Mouse (Mus musculus) embryonic facial prominence, embryonic 12.5 days (tissue): ENCODE measurements around the gene Minos1. TPM values are rescaled to one million over a fixed set of nuclear protein-coding genes. Genes with fewer than 3 reads are reported as not detected.

ENCODE experiments used
- ATAC-seq: fragments of 200-750 bp; cut with Nextera tagmentation; 2 replicates; pipeline ENCODE4 v1.8.0; 2017; ENCODE audit not compliant: insufficient number of reproducible peaks, insufficient read depth, low FRiP score, low TSS enrichment
- H3K27ac ChIP-seq: fragments of 300-500 bp; sonication (generic); 2 replicates; pipeline ENCODE4 v1.5.1; 2016; ENCODE audit warnings: mild to moderate bottlenecking
- H3K27me3 ChIP-seq: fragments of 300-500 bp; sonication (generic); 2 replicates; pipeline ENCODE4 v1.6.1; 2016; ENCODE audit warnings: mild to moderate bottlenecking, moderate library complexity
- H3K36me3 ChIP-seq: fragments of 300-500 bp; sonication (generic); 2 replicates; pipeline ENCODE4 v1.6.1; 2016; ENCODE audit warnings: mild to moderate bottlenecking
- H3K4me1 ChIP-seq: fragments of 300-500 bp; sonication (generic); 2 replicates; pipeline ENCODE4 v1.6.1; 2016
- H3K4me2 ChIP-seq: fragments of 300-500 bp; sonication (generic); replicated peaks from 2 replicates; pipeline ENCODE4 v1.6.1; 2016; ENCODE audit warnings: mild to moderate bottlenecking, moderate library complexity
- H3K4me3 ChIP-seq: fragments of 300-500 bp; sonication (generic); 2 replicates; pipeline ENCODE4 v1.5.1; 2016; ENCODE audit warnings: mild to moderate bottlenecking
- H3K9ac ChIP-seq: fragments of 300-500 bp; sonication (generic); 2 replicates; pipeline ENCODE4 v1.6.1; 2016; ENCODE audit warnings: mild to moderate bottlenecking, moderate library complexity
- H3K9me3 ChIP-seq: fragments of 300-500 bp; sonication (generic); 2 replicates; pipeline ENCODE4 v1.6.1; 2016; ENCODE audit warnings: mild to moderate bottlenecking, moderate library complexity
- WGBS: fragments of 180-500 bp; shearing (Covaris S2); methylation state at CpG from one replicate; pipeline ENCODE4 v1.1.7; 2016; 5-methylcytosine and 5-hydroxymethylcytosine counted together
- polyA plus RNA-seq: library from polyadenylated mRNA; unstranded; fragments of >200 nt; fragmentation: Nextera tagmentation; extraction: Ambion mirVana; gene quantifications from 2 replicates; pipeline ENCODE4 v1.2.1, GENCODE M21; 2016

Minos1 gene
- polyA plus RNA-seq, 1 experiment from 2014 or later = 505 TPM

GRCm38 (mm10) chr4:139091478-139092355 is 39.2 kb downstream of the Minos1 start:
- Histone ChIP-seq H3K4me3 (peak overlapping the region; percentile 80), H3K27me3 (peaks cover 28% of the 10 kb centered on the region), H3K9ac (peak overlapping the region; percentile 92), H3K4me2 (peak overlapping the region; percentile 76), H3K4me1 (peaks cover 35% of the 10 kb centered on the region), H3K36me3 (0 out of 2 replicates have a peak, but pooled peaks cover 7% of the 10 kb centered on the region), H3K9me3 (no peaks in the 10 kb centered on the region), H3K27ac (peak overlapping the region; percentile 88)
- 2% methylated on average over 28 of the region's 28 CpGs for WGBS
- no peak for ATAC-seq

GRCm38 (mm10) chr4:139091066-139091465 is 39.8 kb downstream of the Minos1 start:
- peaks cover 35% of the 10 kb centered on the region for H3K4me1 ChIP-seq

GRCm38 (mm10) chr4:139090303-139090940 is 40.5 kb downstream of the Minos1 start:
- Histone ChIP-seq H3K9me3 (no peaks in the 10 kb centered on the region), H3K27me3 (peaks cover 28% of the 10 kb centered on the region), H3K27ac (peak overlapping the region; percentile 88; the same call in 1 of the 2 replicates), H3K4me2 (peak overlapping the region; percentile 76), H3K4me3 (peak overlapping the region; percentile 80), H3K9ac (peak overlapping the region; percentile 92; the same call in 1 of the 2 replicates), H3K36me3 (0 out of 2 replicates have a peak, but pooled peaks cover 7% of the 10 kb centered on the region), H3K4me1 (peaks cover 35% of the 10 kb centered on the region)
- WGBS = 56% methylated on average over 15 of the region's 15 CpGs
- no peak for ATAC-seq

More at GRCm38 (mm10) chr4:139091066-139091465, 39.8 kb downstream of the Minos1 start:
- Histone ChIP-seq H3K4me3 (peak overlapping the region; percentile 80), H3K27me3 (peaks cover 28% of the 10 kb centered on the region), H3K4me2 (peak overlapping the region; percentile 76), H3K36me3 (0 out of 2 replicates have a peak, but pooled peaks cover 7% of the 10 kb centered on the region), H3K27ac (peak overlapping the region; percentile 88), H3K9ac (peak overlapping the region; percentile 92), H3K9me3 (no peaks in the 10 kb centered on the region)
- WGBS = 18% methylated on average over 7 of the region's 7 CpGs
- ATAC-seq = no peak

GRCm38 (mm10) chr4:139088982-139089671 is 41.8 kb downstream of the Minos1 start:
- peaks cover 19% of the 10 kb centered on the region; the same call in 1 of the 2 replicates for H3K36me3 ChIP-seq
- H3K4me3 ChIP-seq = 0 out of 2 replicates have a peak overlapping the region, but pooled peaks have one; percentile 4
- WGBS = 61% methylated on average over 9 of the region's 9 CpGs
- no peak overlapping the region for H3K27ac ChIP-seq
- ATAC-seq = no peak
- H3K4me2 ChIP-seq = peak overlapping the region; percentile 22
- peaks cover 28% of the 10 kb centered on the region for H3K27me3 ChIP-seq
- peaks cover 39% of the 10 kb centered on the region for H3K4me1 ChIP-seq
- no peaks in the 10 kb centered on the region for H3K9me3 ChIP-seq
- no peak overlapping the region for H3K9ac ChIP-seq

- no peak overlapping the region for H3K4me2 ChIP-seq
- H3K4me1 ChIP-seq = peaks cover 55% of the 10 kb centered on the region
- no peaks in the 10 kb centered on the region for H3K9me3 ChIP-seq
- peaks cover 23% of the 10 kb centered on the region; the same call in 1 of the 2 replicates for H3K36me3 ChIP-seq
- H3K9ac ChIP-seq = peak overlapping the region; percentile 11; the same call in 1 of the 2 replicates
- peaks cover 15% of the 10 kb centered on the region for H3K27me3 ChIP-seq
- no peak for ATAC-seq
- 66% methylated on average over 4 of the region's 4 CpGs for WGBS
- H3K27ac ChIP-seq = no peak overlapping the region
- H3K4me3 ChIP-seq = no peak overlapping the region
These were observed 43.9 kb downstream of the Minos1 start for GRCm38 (mm10) chr4:139086984-139087383.

GRCm38 (mm10) chr4:139086037-139086436 is 44.9 kb downstream of the Minos1 start:
- Histone ChIP-seq H3K4me2 (no peak overlapping the region), H3K27me3 (peaks cover 11% of the 10 kb centered on the region), H3K9ac (no peak overlapping the region), H3K4me3 (no peak overlapping the region), H3K4me1 (peaks cover 48% of the 10 kb centered on the region), H3K9me3 (no peaks in the 10 kb centered on the region), H3K36me3 (peaks cover 25% of the 10 kb centered on the region; the same call in 1 of the 2 replicates), H3K27ac (no peak overlapping the region)
- 17% methylated on average over 5 of the region's 5 CpGs for WGBS
- no peak for ATAC-seq

GRCm38 (mm10) chr4:139085337-139085736 is 45.6 kb downstream of the Minos1 start:
- WGBS = 78% methylated on average over 11 of the region's 11 CpGs
- peaks cover 41% of the 10 kb centered on the region for H3K4me1 ChIP-seq
- H3K36me3 ChIP-seq = peaks cover 22% of the 10 kb centered on the region; the same call in 1 of the 2 replicates
- no peak overlapping the region for H3K9ac ChIP-seq
- H3K4me3 ChIP-seq = no peak overlapping the region
- no peaks in the 10 kb centered on the region for H3K9me3 ChIP-seq
- ATAC-seq = no peak
- no peak overlapping the region for H3K4me2 ChIP-seq
- H3K27ac ChIP-seq = no peak overlapping the region
- H3K27me3 ChIP-seq = peaks cover 4% of the 10 kb centered on the region; the same call in 1 of the 2 replicates

GRCm38 (mm10) chr4:139082790-139083564 is 47.9 kb downstream of the Minos1 start:
- WGBS = 34% methylated on average over 12 of the region's 12 CpGs
- H3K4me2 ChIP-seq = peak overlapping the region; percentile 0; the same call in 1 of the 2 replicates
- no peak overlapping the region; the same call in 1 of the 2 replicates for H3K9ac ChIP-seq
- no peaks in the 10 kb centered on the region for H3K9me3 ChIP-seq
- peaks cover 17% of the 10 kb centered on the region; the same call in 1 of the 2 replicates for H3K36me3 ChIP-seq
- ATAC-seq = peak; percentile 59
- 0 out of 2 replicates have a peak, but pooled peaks cover 3% of the 10 kb centered on the region for H3K27me3 ChIP-seq
- H3K27ac ChIP-seq = peak overlapping the region; percentile 62
- peaks cover 21% of the 10 kb centered on the region for H3K4me1 ChIP-seq
- H3K4me3 ChIP-seq = no peak overlapping the region

- Histone ChIP-seq H3K27ac (no peak overlapping the region), H3K4me2 (no peak overlapping the region)
These were observed 49.5 kb downstream of the Minos1 start for GRCm38 (mm10) chr4:139081270-139081931.

GRCm38 (mm10) chr4:139080259-139080658 is 50.7 kb downstream of the Minos1 start:
- H3K4me2 ChIP-seq = no peak overlapping the region
- H3K27me3 ChIP-seq = peaks cover 25% of the 10 kb centered on the region
- no peak overlapping the region for H3K4me3 ChIP-seq
- 94% methylated on average over 7 of the region's 7 CpGs for WGBS
- no peak overlapping the region for H3K27ac ChIP-seq
- peaks cover 16% of the 10 kb centered on the region; the same call in 1 of the 2 replicates for H3K36me3 ChIP-seq
- peaks cover 24% of the 10 kb centered on the region for H3K4me1 ChIP-seq
- no peak overlapping the region for H3K9ac ChIP-seq
- no peaks in the 10 kb centered on the region for H3K9me3 ChIP-seq
- no peak for ATAC-seq

More at GRCm38 (mm10) chr4:139081270-139081931, 49.5 kb downstream of the Minos1 start:
- Histone ChIP-seq H3K4me1 (peaks cover 21% of the 10 kb centered on the region), H3K9ac (no peak overlapping the region), H3K36me3 (peaks cover 17% of the 10 kb centered on the region; the same call in 1 of the 2 replicates), H3K27me3 (peaks cover 14% of the 10 kb centered on the region), H3K9me3 (no peaks in the 10 kb centered on the region), H3K4me3 (no peak overlapping the region)
- WGBS = 73% methylated on average over 18 of the region's 18 CpGs
- ATAC-seq = no peak
